Mouse (Mus musculus): ENCODE results near the gene Gabra1. TPM values are rescaled to one million over a fixed set of nuclear protein-coding genes. Genes with fewer than 3 reads are reported as not detected.
A peak's percentile ranks its signal among the peaks of the same experiment; 100 is the strongest.

Gabra1 gene
- total RNA-seq (2021), result 100 to 1,000 TPM; 386 to 441 TPM

DNA sequence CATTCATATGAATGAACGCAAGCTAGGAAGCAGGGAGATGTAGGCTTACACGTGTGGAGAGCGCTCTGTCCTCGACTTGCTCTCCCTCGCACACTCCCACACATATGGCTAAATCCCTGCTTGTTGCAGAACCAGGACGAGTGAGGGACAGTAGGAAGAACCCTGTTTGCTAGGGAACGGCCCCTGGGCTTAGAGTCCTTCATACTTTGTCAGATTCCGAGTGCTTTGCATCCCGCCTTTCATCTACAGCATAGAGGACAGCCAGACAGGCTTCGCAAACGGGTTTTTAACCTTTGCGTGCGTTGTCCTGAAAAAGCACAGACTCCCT, at the start of gene Gabra1:
TSS of gene Gabra1 (minus strand) at position 106 of the 328 bp plus-strand sequence.
- DNase-seq, result peak in 1 of 2 experiments; percentile 30

GRCm38 (mm10) chr11:42181973-42182824, 531 bp downstream of the Gabra1 start:
- DNase-seq, result peak; percentile 59 to 66

DNA sequence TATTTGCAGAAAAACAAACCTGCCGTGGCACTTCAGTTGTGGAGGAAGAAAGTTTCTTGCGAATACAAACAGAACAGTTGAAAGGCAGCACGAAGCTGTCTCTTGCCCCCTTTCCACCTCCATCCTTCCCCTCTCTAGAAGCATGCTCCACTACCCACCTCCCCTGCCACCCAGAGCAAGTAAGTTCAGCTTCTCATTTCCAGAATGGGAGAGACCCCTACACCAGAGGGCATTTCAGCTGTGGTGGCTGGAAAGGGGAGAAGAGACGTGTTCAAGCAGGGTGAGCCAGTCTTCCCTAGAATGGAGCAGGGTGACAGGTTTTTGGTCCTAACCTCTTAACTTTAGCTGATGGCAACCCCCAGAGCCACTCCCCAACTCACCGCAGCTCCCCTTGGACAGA, 1.3 kb downstream of the Gabra1 start:
- peak in 1 of 2 experiments; percentile 23 for DNase-seq

- no peak for DNase-seq
Observed at GRCm38 (mm10) chr11:42179535-42179934, 3.2 kb downstream of the Gabra1 start.

- no peak for DNase-seq
Observed at GRCm38 (mm10) chr11:42178296-42178695, 4.4 kb downstream of the Gabra1 start.

DNA sequence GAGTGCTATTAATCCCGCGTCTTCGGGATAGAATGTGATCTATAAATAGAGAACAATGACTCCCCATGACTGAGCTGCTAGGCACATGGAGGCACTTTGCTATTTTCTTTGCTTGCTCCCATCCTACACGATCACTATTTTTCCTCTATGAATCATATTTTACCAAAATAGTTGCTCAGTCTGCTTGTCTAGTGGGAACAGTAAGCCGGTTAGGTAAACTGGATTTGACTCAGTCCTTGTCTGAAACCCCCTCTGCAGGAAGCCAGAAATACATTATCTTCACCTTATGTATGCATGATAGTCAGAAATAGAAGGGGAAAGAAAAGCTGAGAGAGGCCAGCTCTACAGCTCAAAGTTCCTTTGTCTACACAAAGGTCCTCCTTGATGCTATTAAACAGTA, 31.3 kb downstream of the Gabra1 start:
- no peak for DNase-seq

- DNase-seq, result no peak
Observed at GRCm38 (mm10) chr11:42116931-42117330, 65.8 kb downstream of the Gabra1 start.

DNA sequence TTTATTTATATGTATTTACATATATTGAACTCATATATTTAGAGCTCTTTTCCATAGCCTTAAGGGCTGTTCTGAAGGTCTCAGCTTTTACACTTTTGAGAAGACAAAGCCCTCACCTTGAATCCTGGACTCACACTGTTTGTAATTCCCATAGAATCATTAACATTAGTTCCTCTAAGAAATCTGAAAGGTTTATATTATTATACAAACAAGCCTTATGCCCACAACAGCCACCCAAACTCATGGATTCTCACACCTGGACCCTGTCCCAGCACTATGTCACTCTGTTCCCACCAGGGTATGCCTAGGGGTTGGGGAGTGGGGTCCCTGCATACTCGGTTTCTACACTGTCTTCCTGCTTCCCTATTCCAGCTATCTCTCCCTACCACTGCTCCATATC, 72.7 kb downstream of the Gabra1 start:
- DNase-seq, result no peak

DNA sequence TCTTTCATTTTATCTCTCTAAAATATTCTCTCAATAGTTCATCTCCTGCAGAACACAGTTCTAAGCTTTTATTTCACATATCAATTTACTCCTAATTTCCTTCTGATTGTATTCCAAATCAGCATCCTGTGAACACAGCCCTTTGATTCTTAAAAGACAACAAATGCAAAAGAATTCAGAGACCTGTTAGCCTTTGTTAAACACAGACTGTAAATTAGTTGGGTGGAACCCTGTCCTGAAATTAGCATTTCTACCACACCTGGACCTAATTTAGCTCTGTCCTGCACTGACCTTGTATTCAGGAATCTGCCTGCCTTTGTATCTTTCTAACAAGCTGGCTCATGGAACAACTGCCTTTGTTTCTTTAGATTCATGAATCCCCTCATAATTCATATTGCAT, 73.1 kb downstream of the Gabra1 start:
- no peak for DNase-seq

GRCm38 (mm10) chr11:42095556-42095955, 87.2 kb downstream of the Gabra1 start:
- no peak for DNase-seq

Other genes starting within 250 kb of the Gabra1 start
- 100 to 1,000 TPM; 154 to 164 TPM for gene Gabrg2, start 182.1 kb downstream of the Gabra1 start, total RNA-seq (2021)
- under 1 TPM; 0.27 to 0.56 TPM for gene Gabra6, start 138.1 kb upstream of the Gabra1 start, total RNA-seq (2021)
- gene Gabrb2, start 236.8 kb upstream of the Gabra1 start, total RNA-seq (2021), result 100 to 1,000 TPM; 145 TPM